Mouse (Mus musculus) urinary bladder, adult 2 months (tissue): ENCODE results near the gene Akr1b8. TPM values are rescaled to one million over a fixed set of nuclear protein-coding genes. Genes with fewer than 3 reads are reported as not detected.
"Not testable (repeated sequence)": the region's sequence is repeated elsewhere in the genome, so short reads cannot be mapped to it uniquely, and the experiment has no call there.

Experiments
- DNase-seq: peaks from one replicate; pipeline ENCODE4 v3.0.0; 2022; ENCODE audit warnings: low spot score
- polyA plus RNA-seq: library from polyadenylated mRNA; depleted of rRNA; stranded (reverse); fragments of >200 nt; gene quantifications from 2 replicates; pipeline ENCODE4 v1.2.3, GENCODE M21; 2012

The Akr1b8 gene
- polyA plus RNA-seq, 1 experiment, result 103 TPM

GRCm38 (mm10) chr6:34350037-34350699 is 3.8 kb upstream of the Akr1b8 start:
- no peak for DNase-seq

- not testable (repeated sequence) for DNase-seq
Observed at GRCm38 (mm10) chr6:34351481-34351880, 2.4 kb upstream of the Akr1b8 start.

DNA sequence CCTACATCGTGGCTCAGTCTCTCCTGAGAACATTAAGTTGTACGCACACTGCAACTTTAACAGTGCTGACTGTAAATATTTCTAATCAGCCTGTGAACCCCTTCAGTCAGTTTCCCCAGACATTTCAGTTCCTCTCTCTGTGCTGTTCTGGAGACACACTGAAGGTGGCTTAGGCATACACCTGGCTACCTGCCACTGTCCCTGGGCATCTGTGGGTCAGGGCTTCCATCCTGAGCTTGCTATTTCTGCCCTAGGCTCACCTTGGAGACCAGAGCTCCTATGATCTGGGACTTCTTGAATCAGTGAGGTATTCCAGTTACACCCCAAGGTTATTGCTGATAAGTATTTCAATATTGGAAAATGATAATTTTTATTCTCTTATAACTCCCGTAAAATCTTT is 1.5 kb upstream of the Akr1b8 start:
- no peak for DNase-seq

GRCm38 (mm10) chr6:34354354-34355348 is 732 bp downstream of the Akr1b8 start:
- no peak for DNase-seq

DNA sequence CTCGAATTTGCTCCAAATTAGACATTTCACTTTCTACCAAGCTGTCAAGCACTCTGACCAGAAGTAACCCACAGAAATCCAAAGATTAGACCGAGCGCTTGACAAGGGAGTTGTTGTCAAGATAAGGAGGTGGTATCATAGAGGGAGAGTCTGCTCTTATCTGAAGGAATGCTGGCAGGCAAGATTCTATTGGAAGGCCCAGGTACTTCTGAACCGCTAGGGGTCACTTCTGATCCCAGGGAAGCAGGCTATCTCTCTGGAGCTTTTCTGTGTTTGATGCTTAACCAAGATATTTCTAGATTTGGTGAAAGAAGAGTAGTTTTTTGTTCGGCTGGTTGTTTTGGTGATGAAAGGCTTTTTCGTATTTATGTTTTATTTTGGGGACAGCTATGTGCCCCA is 1.4 kb downstream of the Akr1b8 start:
- DNase-seq, result no peak

- DNase-seq, result no peak
Observed at GRCm38 (mm10) chr6:34355841-34356240, 1.9 kb downstream of the Akr1b8 start.

DNA sequence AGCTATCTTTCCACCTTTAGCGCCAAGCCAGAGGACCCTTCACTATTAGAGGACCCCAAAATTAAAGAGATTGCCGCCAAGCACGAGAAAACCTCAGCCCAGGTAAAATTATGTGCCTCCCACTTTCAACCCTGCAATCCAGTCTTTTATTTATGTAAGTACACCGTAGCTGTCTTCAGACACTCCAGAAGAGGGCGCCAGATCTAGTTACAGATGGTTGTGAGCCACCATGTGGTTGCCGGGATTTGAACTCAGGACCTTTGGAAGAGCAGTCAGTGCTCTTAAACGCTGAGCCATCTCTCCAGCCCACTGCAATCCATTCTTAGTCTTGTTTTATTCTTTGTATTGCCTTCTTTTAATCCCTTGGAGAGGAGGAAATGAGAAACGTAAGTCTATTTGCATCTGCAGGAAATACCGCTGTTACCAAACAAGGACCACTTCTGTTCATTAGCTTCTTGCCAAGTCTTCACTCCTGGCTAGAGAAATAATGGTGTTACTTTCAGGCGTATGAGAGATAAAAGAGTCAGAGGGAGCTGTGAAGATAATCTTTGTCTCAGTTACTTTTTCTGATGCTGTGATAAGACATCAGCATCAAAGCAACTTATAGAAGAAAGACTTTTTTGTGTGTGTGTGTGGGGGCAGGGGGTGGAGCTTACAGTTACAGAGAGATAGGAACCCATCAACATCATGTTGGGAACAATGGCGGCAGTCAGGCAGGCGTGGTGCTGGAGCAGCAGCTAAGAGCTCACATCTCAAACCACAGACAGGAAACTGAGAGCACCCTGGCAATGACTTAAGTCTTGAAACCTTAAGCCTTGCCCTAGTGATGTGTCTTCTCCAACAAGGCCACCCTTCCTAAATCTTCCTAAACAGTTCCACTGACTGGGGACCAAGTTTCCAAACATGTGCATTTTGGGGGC is 10.6 kb downstream of the Akr1b8 start:
- no peak for DNase-seq

- DNase-seq, result no peak
Observed at GRCm38 (mm10) chr6:34367998-34368397, 14.1 kb downstream of the Akr1b8 start.

GRCm38 (mm10) chr6:34370081-34370480 is 16.2 kb downstream of the Akr1b8 start:
- DNase-seq, result no peak

DNA sequence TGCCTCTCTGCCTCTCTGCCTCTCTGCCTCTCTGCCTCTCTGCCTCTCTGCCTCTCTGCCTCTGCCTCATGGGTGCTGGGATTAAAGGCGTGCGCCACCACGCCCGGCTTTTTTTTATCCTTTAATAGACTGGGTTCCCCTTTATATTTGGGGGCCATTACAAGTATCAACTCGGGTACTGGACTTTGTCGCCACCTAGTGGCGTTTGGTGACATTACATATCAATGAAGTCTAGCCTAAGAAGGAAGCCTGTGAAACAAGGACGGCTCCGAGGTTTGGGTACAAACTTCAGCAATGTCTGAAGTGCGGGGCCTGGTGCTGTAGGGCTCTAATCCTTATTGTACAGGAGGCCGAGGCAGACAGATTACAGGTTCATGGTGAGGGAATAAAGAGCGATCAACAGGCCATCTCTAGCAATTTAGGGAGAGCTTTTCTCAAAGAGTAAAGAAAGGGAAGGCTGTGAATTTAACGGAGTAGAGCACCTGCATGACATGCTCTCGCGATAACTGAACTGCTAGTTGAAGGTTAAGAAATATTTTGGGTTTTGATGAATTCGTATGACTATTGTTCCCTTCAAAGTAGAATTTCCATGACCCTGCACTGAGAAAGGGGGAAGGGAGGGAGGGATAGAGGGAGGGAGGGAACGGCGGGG is 17.9 kb downstream of the Akr1b8 start:
- peak; percentile 49 for DNase-seq

DNA sequence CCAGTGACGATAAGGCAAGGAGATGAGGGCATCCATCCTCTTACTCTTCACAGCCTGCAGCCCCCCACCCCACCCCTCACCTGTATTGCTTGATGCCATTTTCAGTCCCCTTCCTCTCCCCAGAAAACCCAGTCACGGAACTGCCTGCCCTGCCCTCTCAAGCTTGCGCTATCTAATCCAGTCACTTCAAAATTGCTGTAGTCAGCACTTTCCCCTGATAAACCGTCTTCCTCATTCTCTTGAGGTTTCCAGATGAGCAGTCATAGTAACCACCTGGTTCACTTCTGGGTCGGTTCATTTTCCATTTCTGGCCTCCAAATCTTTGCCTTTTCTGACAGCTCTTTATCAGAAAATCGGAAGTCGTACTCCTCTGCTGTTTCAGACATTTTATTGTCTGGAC is 19.9 kb downstream of the Akr1b8 start:
- DNase-seq, result no peak

DNA sequence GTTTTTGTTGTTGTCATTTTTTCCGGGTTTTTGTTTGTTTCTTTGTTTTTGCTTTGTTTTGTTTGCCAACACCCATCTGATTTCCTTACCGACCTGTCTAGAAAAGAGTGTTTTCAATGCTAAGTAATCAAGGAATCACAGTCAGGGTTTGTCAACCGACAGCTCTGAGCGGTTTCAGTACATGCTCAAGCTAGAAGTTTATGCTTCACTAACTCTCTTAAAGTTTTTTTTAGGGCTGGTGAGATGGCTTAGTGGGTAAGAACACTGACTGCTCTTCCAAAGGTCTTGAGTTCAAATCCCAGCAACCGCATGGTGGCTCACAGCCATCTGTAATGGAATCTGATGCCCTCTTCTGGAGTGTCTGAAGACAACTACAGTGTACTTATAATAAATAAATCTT is 22.0 kb downstream of the Akr1b8 start:
- DNase-seq, result not testable (repeated sequence)

GRCm38 (mm10) chr6:34383401-34383800 is 29.5 kb downstream of the Akr1b8 start:
- no peak for DNase-seq

DNA sequence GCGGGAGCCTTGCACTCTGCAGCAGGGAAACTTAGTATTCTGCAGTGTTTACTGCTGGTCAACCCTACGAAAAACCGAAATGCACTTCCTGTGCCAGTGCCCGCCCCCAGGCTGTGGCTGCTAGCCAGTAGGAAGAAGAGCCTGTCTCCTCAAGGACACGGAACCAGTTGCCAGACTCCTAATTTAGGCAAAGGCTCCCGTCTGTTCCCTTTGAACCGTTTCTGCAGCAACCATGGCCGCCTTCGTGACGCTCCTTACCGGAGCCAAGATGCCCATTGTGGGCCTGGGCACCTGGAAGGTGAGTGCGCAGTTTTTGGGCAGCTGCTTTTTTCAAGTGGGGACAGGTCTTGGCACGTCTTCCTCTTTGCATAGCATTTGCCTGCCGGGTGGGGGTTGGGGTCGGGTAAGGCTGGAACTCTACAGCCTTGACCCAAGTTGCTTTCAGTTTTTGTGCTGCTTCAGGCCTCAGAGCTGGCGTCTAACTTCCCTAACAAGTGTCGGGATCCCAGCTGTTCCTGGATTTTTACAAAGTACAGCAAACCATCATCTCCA is 30.3 kb downstream of the Akr1b8 start, which contains the start of gene Akr1b10:
Gene Akr1b10 (plus strand): TSS at position 109 of the 552 bp plus-strand sequence.
- DNase-seq, result peak; percentile 70

DNA sequence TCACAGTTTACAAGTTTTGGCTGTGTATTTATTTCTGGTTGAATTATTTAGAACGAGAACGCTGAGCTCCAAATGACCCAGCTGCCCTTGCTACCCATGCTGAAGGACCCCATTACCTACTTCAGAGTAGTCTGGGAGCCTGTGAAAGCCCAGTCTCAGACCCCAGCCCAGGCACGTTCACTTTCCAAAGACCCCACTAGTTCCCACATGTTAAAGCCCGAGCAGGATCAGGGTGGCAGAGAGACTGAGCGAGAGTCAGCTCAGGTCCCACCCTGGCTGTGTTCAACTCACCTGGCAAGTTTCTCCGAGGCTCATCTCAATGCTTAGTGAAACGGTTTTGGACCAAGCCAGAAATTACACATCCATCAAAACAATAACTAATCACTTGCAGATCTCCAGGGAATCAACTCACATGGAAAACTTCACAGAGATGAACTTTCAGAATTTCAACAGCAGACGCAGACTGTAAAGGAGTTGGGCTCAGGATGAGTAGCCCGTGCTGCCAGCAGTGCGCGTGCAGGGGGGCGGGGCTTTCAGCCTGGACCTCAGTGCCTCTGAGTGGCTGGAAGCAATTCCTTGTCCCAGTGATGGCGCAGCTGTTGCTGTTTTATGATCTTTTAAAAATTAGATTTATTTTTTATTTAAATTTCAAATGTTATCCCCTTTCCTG is 30.9 kb downstream of the Akr1b8 start:
- DNase-seq, result peak; percentile 34

GRCm38 (mm10) chr6:34388420-34389156 is 34.7 kb downstream of the Akr1b8 start:
- no peak for DNase-seq

GRCm38 (mm10) chr6:34395897-34396296 is 42.0 kb downstream of the Akr1b8 start:
- DNase-seq, result no peak

GRCm38 (mm10) chr6:34398431-34398830 is 44.5 kb downstream of the Akr1b8 start:
- no peak for DNase-seq

- no peak for DNase-seq
Observed at GRCm38 (mm10) chr6:34399606-34400220, 45.8 kb downstream of the Akr1b8 start.
